Mouse (Mus musculus) forebrain, embryonic 15.5 days (tissue): ENCODE measurements around the gene Slc25a12. TPM values are rescaled to one million over a fixed set of nuclear protein-coding genes. Genes with fewer than 3 reads are reported as not detected.
A peak's percentile ranks its signal among the peaks of the same experiment; 100 is the strongest.
"Not testable (repeated sequence)": the region's sequence is repeated elsewhere in the genome, so short reads cannot be mapped to it uniquely, and the experiment has no call there.

Source experiments
- ATAC-seq: fragments of 200-750 bp; cut with Nextera tagmentation; replicated peaks from 2 replicates; pipeline ENCODE4 v1.8.0; 2017; ENCODE audit warnings: mild to moderate bottlenecking, moderate TSS enrichment, moderate library complexity
- H3K27ac ChIP-seq: fragments of 300-500 bp; sonication (generic); replicated peaks from 2 replicates; pipeline ENCODE4 v1.5.1; 2015; ENCODE audit warnings: mild to moderate bottlenecking, inconsistent platforms
- H3K27me3 ChIP-seq: fragments of 300-500 bp; sonication (generic); 2 replicates; pipeline ENCODE4 v1.6.1; 2015; ENCODE audit warnings: inconsistent platforms
- H3K36me3 ChIP-seq: fragments of 300-500 bp; sonication (generic); 2 replicates; pipeline ENCODE4 v1.6.1; 2015; ENCODE audit warnings: mild to moderate bottlenecking, inconsistent platforms
- H3K4me1 ChIP-seq: fragments of 300-500 bp; sonication (generic); 2 replicates; pipeline ENCODE4 v1.6.1; 2015; ENCODE audit warnings: inconsistent platforms
- H3K4me2 ChIP-seq: fragments of 300-500 bp; sonication (generic); replicated peaks from 2 replicates; pipeline ENCODE4 v1.6.1; 2015; ENCODE audit warnings: mild to moderate bottlenecking, inconsistent platforms
- H3K4me3 ChIP-seq: fragments of 300-500 bp; sonication (generic); 2 replicates; pipeline ENCODE4 v1.5.1; 2015; ENCODE audit warnings: mild to moderate bottlenecking, inconsistent platforms
- H3K9ac ChIP-seq: fragments of 300-500 bp; sonication (generic); replicated peaks from 2 replicates; pipeline ENCODE4 v1.6.1; 2015; ENCODE audit warnings: mild to moderate bottlenecking, inconsistent platforms
- H3K9me3 ChIP-seq: fragments of 300-500 bp; sonication (generic); 2 replicates; pipeline ENCODE4 v1.6.1; 2016; ENCODE audit warnings: inconsistent platforms
- WGBS: fragments of 180-500 bp; shearing (Covaris S2); methylation state at CpG from one replicate; pipeline ENCODE4 v1.1.7; 2015; ENCODE audit warnings: mixed read lengths; 5-methylcytosine and 5-hydroxymethylcytosine counted together
- polyA plus RNA-seq: library from polyadenylated mRNA; unstranded; fragments of >200 nt; fragmentation: Nextera tagmentation; extraction: Ambion mirVana; gene quantifications from 2 replicates; pipeline ENCODE4 v1.2.1, GENCODE M21; 2015

The Slc25a12 gene
- 74.6 and 82.0 TPM in 2 replicates for polyA plus RNA-seq

- Histone ChIP-seq H3K27me3 (no peaks in the 10 kb centered on the region), H3K4me1 (peaks cover 26% of the 10 kb centered on the region), H3K9me3 (no peaks in the 10 kb centered on the region), H3K9ac (peak within 1 kb of the TSS; percentile 82), H3K36me3 (no peaks in the 10 kb centered on the region; the same call in 1 of the 2 replicates), H3K4me2 (peak within 1 kb of the TSS; percentile 64), H3K4me3 (peak within 1 kb of the TSS; percentile 75), H3K27ac (peak within 1 kb of the TSS; percentile 81)
- WGBS, result under 1% methylated on average over 57 of the region's 57 CpGs
- ATAC-seq, result peak; percentile 94
These were observed at the start of gene Slc25a12 for GRCm38 (mm10) chr2:71367125-71367880. Slc25a12 (minus strand) TSS chr2:71367749.

DNA sequence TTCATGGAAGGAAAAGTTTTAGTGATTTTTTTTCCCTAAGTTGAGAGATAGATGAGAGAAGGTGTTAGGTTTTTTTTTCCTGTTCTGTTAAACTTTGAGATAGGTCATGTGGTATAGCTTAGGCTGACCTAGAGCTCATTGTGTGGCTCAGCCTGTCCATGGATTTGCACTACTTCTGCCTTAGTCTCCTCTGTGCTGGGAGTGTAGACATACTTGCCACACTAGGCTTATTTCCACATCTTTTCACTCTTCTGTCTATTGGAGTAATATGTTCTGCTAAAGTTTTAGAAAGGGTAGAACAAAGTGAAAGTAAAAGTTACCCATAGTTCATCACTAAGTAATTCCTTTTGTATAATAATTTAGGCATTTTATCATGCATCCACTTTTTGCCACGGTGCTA, 38.1 kb upstream of the Slc25a12 start:
- H3K4me3 ChIP-seq, result no peak overlapping the region
- peaks cover 6% of the 10 kb centered on the region; the same call in 1 of the 2 replicates for H3K36me3 ChIP-seq
- no peaks in the 10 kb centered on the region for H3K9me3 ChIP-seq
- 97% methylated on average over 1 of the region's 1 CpGs for whole genome bisulfite sequencing
- H3K27me3 ChIP-seq, result no peaks in the 10 kb centered on the region
- H3K4me2 ChIP-seq, result no peak overlapping the region
- ATAC-seq, result no peak
- H3K9ac ChIP-seq, result no peak overlapping the region
- no peaks in the 10 kb centered on the region for H3K4me1 ChIP-seq
- H3K27ac ChIP-seq, result no peak overlapping the region

GRCm38 (mm10) chr2:71389864-71390263, 22.3 kb upstream of the Slc25a12 start:
- Histone ChIP-seq H3K4me1 (peaks cover 11% of the 10 kb centered on the region), H3K4me3 (peak overlapping the region; percentile 92), H3K27me3 (no peaks in the 10 kb centered on the region), H3K27ac (no peak overlapping the region), H3K9ac (peak overlapping the region; percentile 74), H3K4me2 (peak overlapping the region; percentile 81), H3K36me3 (peaks cover 7% of the 10 kb centered on the region; the same call in 1 of the 2 replicates), H3K9me3 (no peaks in the 10 kb centered on the region)
- 65% methylated on average over 9 of the region's 9 CpGs for WGBS
- ATAC-seq, result no peak

- Histone ChIP-seq H3K36me3 (peaks cover 6% of the 10 kb centered on the region; the same call in 1 of the 2 replicates), H3K4me2 (peak within 1 kb of the TSS; percentile 81), H3K4me1 (peaks cover 11% of the 10 kb centered on the region), H3K9ac (peak within 1 kb of the TSS; percentile 74), H3K27me3 (no peaks in the 10 kb centered on the region), H3K27ac (peak within 1 kb of the TSS; percentile 73), H3K4me3 (peak within 1 kb of the TSS; percentile 92), H3K9me3 (no peaks in the 10 kb centered on the region)
- under 1% methylated on average over 66 of the region's 66 CpGs for WGBS
- peak; percentile 100 for ATAC-seq
These were observed 21.6 kb upstream of the Slc25a12 start, which contains the start of gene Hat1 for GRCm38 (mm10) chr2:71388951-71389763. Hat1 (plus strand) TSS chr2:71388958.

DNA sequence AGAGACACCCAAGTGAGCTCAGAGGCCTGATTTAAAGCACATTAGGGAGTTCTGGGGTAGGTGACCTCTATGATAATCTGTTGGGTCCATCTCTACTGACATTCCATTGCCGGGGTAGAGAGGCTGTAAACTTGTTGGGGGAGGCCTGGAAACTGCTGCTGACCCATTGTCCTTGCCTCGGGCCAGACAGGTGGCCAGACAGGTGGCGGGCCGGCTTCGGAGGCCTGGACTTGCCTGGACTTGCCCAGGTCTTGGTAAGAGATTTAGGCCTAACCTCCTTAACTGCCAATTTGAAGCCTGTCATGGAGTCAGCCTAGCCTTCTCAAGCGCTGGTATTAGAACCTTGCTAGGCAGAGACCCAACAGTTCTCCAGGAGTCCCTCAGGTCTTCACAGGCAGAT, 20.2 kb upstream of the Slc25a12 start:
- no peak for ATAC-seq
- Histone ChIP-seq H3K27ac (no peak overlapping the region), H3K27me3 (no peaks in the 10 kb centered on the region), H3K9me3 (no peaks in the 10 kb centered on the region), H3K4me3 (no peak overlapping the region), H3K4me2 (no peak overlapping the region), H3K4me1 (peaks cover 11% of the 10 kb centered on the region), H3K9ac (no peak overlapping the region), H3K36me3 (peaks cover 4% of the 10 kb centered on the region; the same call in 1 of the 2 replicates)
- WGBS, result 93% methylated on average over 6 of the region's 6 CpGs

- H3K9ac ChIP-seq, result no peak overlapping the region
- 54% methylated on average over 11 of the region's 11 CpGs for WGBS
- no peaks in the 10 kb centered on the region for H3K27me3 ChIP-seq
- no peak overlapping the region for H3K4me2 ChIP-seq
- H3K9me3 ChIP-seq, result no peaks in the 10 kb centered on the region
- H3K27ac ChIP-seq, result no peak overlapping the region
- H3K4me3 ChIP-seq, result no peak overlapping the region
- H3K36me3 ChIP-seq, result no peaks in the 10 kb centered on the region
- peaks cover 3% of the 10 kb centered on the region; the same call in 1 of the 2 replicates for H3K4me1 ChIP-seq
- no peak for ATAC-seq
These were observed 16.3 kb upstream of the Slc25a12 start for GRCm38 (mm10) chr2:71383890-71384289.

GRCm38 (mm10) chr2:71381962-71382361, 14.4 kb upstream of the Slc25a12 start:
- H3K36me3 ChIP-seq, result no peaks in the 10 kb centered on the region
- WGBS, result 80% methylated on average over 4 of the region's 4 CpGs
- no peaks in the 10 kb centered on the region for H3K27me3 ChIP-seq
- H3K4me1 ChIP-seq, result no peaks in the 10 kb centered on the region
- no peak for ATAC-seq
- H3K9ac ChIP-seq, result no peak overlapping the region
- H3K4me3 ChIP-seq, result no peak overlapping the region
- H3K9me3 ChIP-seq, result no peaks in the 10 kb centered on the region
- H3K27ac ChIP-seq, result no peak overlapping the region
- H3K4me2 ChIP-seq, result no peak overlapping the region

DNA sequence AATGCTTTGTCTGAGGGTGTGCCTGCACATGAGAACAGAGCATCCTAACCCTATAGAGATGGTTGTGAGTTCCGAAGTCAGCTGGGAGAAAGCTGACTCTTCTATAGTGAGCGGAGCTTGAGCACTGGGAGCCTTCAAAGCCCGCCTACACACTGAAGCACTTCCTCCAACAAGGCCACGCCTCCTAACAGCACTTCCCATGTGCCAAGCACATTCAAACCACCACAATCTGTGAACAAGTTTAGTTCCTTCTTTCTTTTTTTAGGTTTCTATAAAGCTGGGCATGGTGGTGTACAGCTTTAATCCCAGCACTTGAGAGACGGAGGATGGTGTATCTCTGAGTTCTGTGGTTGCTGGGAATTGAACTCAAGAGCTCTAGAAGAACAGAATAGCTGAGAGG, 9.9 kb upstream of the Slc25a12 start:
- no peaks in the 10 kb centered on the region for H3K27me3 ChIP-seq
- H3K9me3 ChIP-seq, result no peaks in the 10 kb centered on the region
- no peak overlapping the region for H3K27ac ChIP-seq
- ATAC-seq, result no peak
- H3K4me3 ChIP-seq, result no peak overlapping the region
- no peaks in the 10 kb centered on the region for H3K36me3 ChIP-seq
- WGBS, result 90% methylated on average over 5 of the region's 5 CpGs
- H3K4me2 ChIP-seq, result no peak overlapping the region
- no peak overlapping the region for H3K9ac ChIP-seq
- H3K4me1 ChIP-seq, result no peaks in the 10 kb centered on the region

DNA sequence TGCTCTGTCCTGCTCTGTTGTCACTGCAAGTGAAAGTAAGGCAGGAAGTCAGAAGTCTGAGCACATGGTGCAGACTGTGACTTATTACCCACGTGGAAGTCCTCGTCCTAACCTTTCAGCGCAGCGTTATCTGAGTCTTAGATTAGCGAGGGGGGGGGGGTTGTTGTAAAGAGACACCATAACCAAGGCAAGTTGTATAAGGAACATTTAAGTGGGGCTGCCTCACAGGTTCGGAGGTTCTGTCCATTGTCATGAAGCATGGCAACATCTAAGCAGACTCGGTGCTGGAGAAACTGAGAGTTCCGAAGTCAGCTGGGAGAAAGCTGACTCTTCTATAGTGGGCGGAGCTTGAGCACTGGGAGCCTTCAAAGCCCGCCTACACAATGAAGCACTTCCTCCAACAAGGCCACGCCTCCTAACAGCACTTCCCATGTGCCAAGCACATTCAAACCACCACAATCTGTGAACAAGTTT, 8.9 kb upstream of the Slc25a12 start:
- no peak for ATAC-seq
- no peak overlapping the region for H3K9ac ChIP-seq
- H3K27me3 ChIP-seq, result no peaks in the 10 kb centered on the region
- H3K4me1 ChIP-seq, result no peaks in the 10 kb centered on the region
- WGBS, result 53% methylated on average over 11 of the region's 11 CpGs
- H3K4me2 ChIP-seq, result no peak overlapping the region
- H3K9me3 ChIP-seq, result no peaks in the 10 kb centered on the region
- no peak overlapping the region for H3K4me3 ChIP-seq
- H3K36me3 ChIP-seq, result no peaks in the 10 kb centered on the region
- no peak overlapping the region for H3K27ac ChIP-seq

DNA sequence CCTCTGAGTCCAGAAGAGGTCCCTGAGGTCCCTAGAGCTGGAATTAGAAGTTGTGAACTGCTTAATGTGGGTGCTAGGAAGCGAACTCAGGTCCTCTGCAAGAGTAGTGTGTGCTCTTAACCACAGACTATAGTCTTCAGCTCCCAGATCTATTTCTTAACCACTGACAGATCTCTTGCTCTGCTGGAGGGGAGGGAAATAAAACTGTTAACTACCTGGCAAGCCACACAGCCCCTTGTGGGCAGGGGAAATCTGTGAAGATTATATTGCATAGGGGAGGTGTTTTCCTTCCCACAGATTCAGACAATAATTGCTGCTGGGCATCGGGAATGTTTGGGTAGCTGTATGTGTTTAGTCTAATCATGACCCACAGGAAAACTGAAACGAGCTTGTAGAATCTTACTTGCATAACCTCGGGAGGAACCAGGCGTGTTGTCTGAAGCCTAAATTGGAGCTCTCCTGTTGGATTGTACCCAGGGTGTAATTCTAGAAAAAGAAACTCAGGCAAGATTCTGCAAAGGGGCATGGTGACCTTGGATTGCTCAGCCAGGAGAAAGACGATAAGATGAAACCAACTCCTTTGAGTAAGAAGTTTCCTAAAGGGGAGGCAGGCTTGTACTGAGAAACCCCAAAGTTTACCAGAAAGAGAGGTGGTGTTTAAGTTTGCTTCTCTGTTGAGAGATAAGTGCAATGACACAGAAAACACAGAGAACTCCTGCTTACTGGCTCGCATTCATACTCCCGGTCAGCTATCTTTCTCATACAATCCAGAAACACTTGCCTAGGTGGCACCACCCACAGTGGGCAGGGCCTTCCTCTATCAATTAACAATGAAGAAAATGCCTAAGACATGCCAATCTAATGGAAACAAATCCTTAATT, 7.0 kb upstream of the Slc25a12 start:
- no peak for ATAC-seq
- 74% methylated on average over 8 of the region's 8 CpGs for WGBS

DNA sequence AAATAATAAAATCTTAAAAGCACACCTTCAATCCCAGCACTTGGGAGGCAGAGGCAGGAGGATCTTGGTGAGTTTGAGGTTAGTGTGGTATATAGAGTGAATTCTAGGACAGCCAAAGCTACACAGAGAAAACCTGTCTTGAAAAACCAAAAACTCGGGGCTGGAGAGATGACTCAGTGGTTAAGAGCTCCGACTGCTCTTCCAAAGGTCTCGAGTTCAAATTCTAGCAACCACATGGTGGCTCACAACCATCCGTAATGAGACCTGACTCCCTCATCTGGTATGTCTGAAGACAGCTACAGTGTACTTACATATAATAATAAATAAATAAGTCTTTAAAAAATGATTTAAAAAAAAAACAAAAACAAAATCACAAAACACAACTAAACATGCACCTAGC, 4.7 kb upstream of the Slc25a12 start:
- H3K27me3 ChIP-seq, H3K4me2 ChIP-seq, ATAC-seq, H3K27ac ChIP-seq, H3K36me3 ChIP-seq, H3K4me3 ChIP-seq, H3K4me1 ChIP-seq, H3K9me3 ChIP-seq, H3K9ac ChIP-seq: not testable (repeated sequence)
- WGBS, result 95% methylated on average over 4 of the region's 4 CpGs

More for the DNA sequence above, 7.0 kb upstream of the Slc25a12 start:
- H3K4me1 ChIP-seq, result no peaks in the 10 kb centered on the region
- no peak overlapping the region for H3K4me3 ChIP-seq
- H3K27me3 ChIP-seq, result no peaks in the 10 kb centered on the region
- H3K9me3 ChIP-seq, result no peaks in the 10 kb centered on the region
- H3K9ac ChIP-seq, result no peak overlapping the region
- no peak overlapping the region for H3K4me2 ChIP-seq
- no peaks in the 10 kb centered on the region for H3K36me3 ChIP-seq
- no peak overlapping the region for H3K27ac ChIP-seq
